Mouse (Mus musculus): ENCODE data around the gene Garem2.

DNA sequence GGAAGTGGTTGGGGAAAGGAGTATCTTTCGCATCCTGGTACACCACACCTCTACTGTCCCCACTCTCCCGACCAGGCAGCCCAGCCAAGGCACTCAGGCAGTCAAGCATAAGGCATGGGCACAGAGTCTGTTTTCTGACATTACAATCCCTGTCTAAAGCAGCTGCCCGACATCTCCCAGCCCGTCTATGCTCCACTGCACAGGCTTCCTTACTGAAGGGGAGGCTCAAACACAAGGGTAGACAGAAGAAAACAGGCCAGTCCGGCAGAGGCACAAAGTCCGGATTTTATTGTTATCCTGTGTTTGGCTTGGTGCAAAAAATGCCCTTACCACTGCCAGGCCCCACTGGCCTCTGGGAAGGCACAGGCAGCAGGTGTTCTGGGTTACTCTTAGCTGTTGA lies 14.2 kb downstream of the Garem2 start:
- TF ChIP-seq GATA1 (IDR thresholded peaks at IDR 0.05; ENCODE audit: low read length) (no peak), TAL1 (IDR thresholded peaks at IDR 0.05; ENCODE audit: low read length) (no peak)
